ENCODE assay signal across 8 mouse cellular contexts in genomic region chr12:86242563-86242962, GRCm38 (mm10). TPM values are rescaled to one million over a fixed set of nuclear protein-coding genes. Genes with fewer than 3 reads are reported as not detected.
DNase-seq lines count a peak whose midpoint lies in the region; ATAC-seq and TF ChIP-seq lines count a peak whose summit lies in the region.

No protein-coding gene starts in this region.

- H3K27me3 ChIP-seq in embryonic facial prominence, embryonic 10.5 days (replicated peaks; ENCODE audit: low read depth, poor library complexity, severe bottlenecking) = no peaks in the 10 kb centered on the region
- no peaks in the 10 kb centered on the region for H3K27me3 ChIP-seq in hindbrain, embryonic 16.5 days (replicated peaks; ENCODE audit: control insufficient read depth, insufficient read depth, low read length)
- H3K27me3 ChIP-seq in stomach, postnatal 0 days (ENCODE audit: control insufficient read depth, insufficient read depth, low read length) = no peaks in the 10 kb centered on the region

- TF ChIP-seq CTCF in stomach, postnatal 0 days (IDR thresholded peaks at IDR 0.05; ENCODE audit: low read depth) = no peak

- ATAC-seq in hindbrain, embryonic 16.5 days = no peak
- ATAC-seq in stomach, postnatal 0 days (ENCODE audit: low FRiP score, low TSS enrichment) = no peak
- ATAC-seq in inflammation-experienced regulatory T-cells, adult 6 months = no peak

- H3K4me2 ChIP-seq in hindbrain, embryonic 16.5 days (ENCODE audit: low read length) = peak overlapping the region; percentile 91
- peak overlapping the region; percentile 91 for H3K4me2 ChIP-seq in stomach, postnatal 0 days (replicated peaks; ENCODE audit: low read depth)

- H3K36me3 ChIP-seq in embryonic facial prominence, embryonic 10.5 days (replicated peaks) = peaks cover 28% of the 10 kb centered on the region
- H3K36me3 ChIP-seq in hindbrain, embryonic 16.5 days (ENCODE audit: control insufficient read depth, insufficient read depth, low read length) = peaks cover 5% of the 10 kb centered on the region
- H3K36me3 ChIP-seq in macrophage (ENCODE audit: inconsistent target) = peaks cover 19% of the 10 kb centered on the region; the same call in 1 of the 2 replicates
- H3K36me3 ChIP-seq in stomach, postnatal 0 days (ENCODE audit: control insufficient read depth, insufficient read depth, low read length) = no peaks in the 10 kb centered on the region

- H3K27ac ChIP-seq in embryonic facial prominence, embryonic 10.5 days (replicated peaks) = peak overlapping the region; percentile 90
- H3K27ac ChIP-seq in hindbrain, embryonic 16.5 days (ENCODE audit: low read depth, low read length) = no peak overlapping the region
- H3K27ac ChIP-seq in macrophage = peak overlapping the region; percentile 93
- peak overlapping the region; percentile 81 for H3K27ac ChIP-seq in stomach, postnatal 0 days (replicated peaks)

- no peak for TF ChIP-seq EP300 in stomach, postnatal 0 days (optimal IDR thresholded peaks at IDR 0.05)

- WGBS in embryonic facial prominence, embryonic 10.5 days = 33% methylated on average over 7 of the region's 7 CpGs
- WGBS in hindbrain, embryonic 16.5 days = 31% methylated on average over 7 of the region's 7 CpGs
- 2% methylated on average over 7 of the region's 7 CpGs for WGBS in macrophage (ENCODE audit: missing documents)
- 9% methylated on average over 7 of the region's 7 CpGs for WGBS in stomach, postnatal 0 days

- peaks cover 18% of the 10 kb centered on the region for H3K4me1 ChIP-seq in embryonic facial prominence, embryonic 10.5 days
- peaks cover 25% of the 10 kb centered on the region for H3K4me1 ChIP-seq in hindbrain, embryonic 16.5 days (ENCODE audit: control insufficient read depth, insufficient read depth, low read depth, low read length)
- peaks cover 3% of the 10 kb centered on the region for H3K4me1 ChIP-seq in stomach, postnatal 0 days (replicated peaks; ENCODE audit: control insufficient read depth, insufficient read depth)

- peak overlapping the region; percentile 95 for H3K9ac ChIP-seq in hindbrain, embryonic 16.5 days (ENCODE audit: low read depth, low read length)
- H3K9ac ChIP-seq in stomach, postnatal 0 days (ENCODE audit: low read length) = peak overlapping the region; percentile 89

- no peaks in the 10 kb centered on the region for H3K9me3 ChIP-seq in embryonic facial prominence, embryonic 10.5 days
- no peaks in the 10 kb centered on the region for H3K9me3 ChIP-seq in hindbrain, embryonic 16.5 days (ENCODE audit: control insufficient read depth, low read length)
- no peaks in the 10 kb centered on the region for H3K9me3 ChIP-seq in stomach, postnatal 0 days (ENCODE audit: control insufficient read depth, low read length)

- peak overlapping the region; percentile 96 for H3K4me3 ChIP-seq in embryonic facial prominence, embryonic 10.5 days
- peak overlapping the region; percentile 83 for H3K4me3 ChIP-seq in hindbrain, embryonic 16.5 days (ENCODE audit: low read length)
- peak overlapping the region; percentile 91 for H3K4me3 ChIP-seq in macrophage (ENCODE audit: inconsistent target)
- peak overlapping the region; percentile 75 for H3K4me3 ChIP-seq in stomach, postnatal 0 days (ENCODE audit: low read depth, low read length)

- DNase-seq in heart, adult 8-10 months (ENCODE audit: low spot score) = peak; percentile 27
- no peak for DNase-seq in heart, adult 11 months
- no peak for DNase-seq in embryonic facial prominence, embryonic 10.5 days (ENCODE audit: low spot score)
- no peak for DNase-seq in stomach, postnatal 0 days (ENCODE audit: low spot score)
- no peak for DNase-seq in gastrocnemius, adult 8-10 months (ENCODE audit: low spot score in 2 of 2)

- H3K79me2 ChIP-seq in macrophage (ENCODE audit: inconsistent target) = peaks cover 54% of the 10 kb centered on the region

RNA-seq across cellular contexts. Expression of gene Gpatch2l, which starts 0.9 kb away (rescaled TPM):
- 10 to 100 TPM; 11.7 to 13.0 (median 12.3) TPM for total RNA-seq in heart, adult 8-10 months (2022)
- polyA plus RNA-seq in embryonic facial prominence, embryonic 10.5 days (2016; fragmentation: Nextera tagmentation; extraction: Ambion mirVana) = 16.5 and 16.8 TPM in 2 replicates
- 24.4 and 30.5 TPM in 2 replicates for polyA plus RNA-seq in hindbrain, embryonic 16.5 days (2015; fragmentation: Nextera tagmentation; extraction: Ambion mirVana)
- 100 to 1,000 TPM in 23 of 26 experiments, 10 to 100 TPM in 3; 85.1 to 294 (median 192) TPM for total RNA-seq in macrophage (2018; cell fraction: chromatin; rRNA removed)
- total RNA-seq in macrophage (2018; cell fraction: cytosol; rRNA removed) = 10 to 100 TPM; 17.7 to 43.5 (median 30.6) TPM
- 100 to 1,000 TPM in 15 of 26 experiments, 10 to 100 TPM in 11; 57.1 to 176 (median 104) TPM for total RNA-seq in macrophage (2018; cell fraction: nucleus; rRNA removed)
- 16.4 to 20.3 TPM (median 17.9 TPM) in 3 replicates for polyA plus RNA-seq in macrophage (2018)
- 6.8 and 7.9 TPM in 2 replicates for polyA plus RNA-seq in stomach, postnatal 0 days (2015; fragmentation: Nextera tagmentation; extraction: Ambion mirVana)
- polyA plus RNA-seq in inflammation-experienced regulatory T-cells, adult 6 months (2017; shearing (Covaris generic)) = 10 to 100 TPM; 21.2 to 22.9 (median 21.5) TPM
- total RNA-seq in gastrocnemius, adult 8-10 months (2022) = 10 to 100 TPM; 11.4 to 13.9 (median 12.7) TPM
